Mouse (Mus musculus) liver, postnatal 0 days (tissue): ENCODE measurements around the gene Gm19935.

ENCODE experiments used
- CTCF ChIP-seq: sonication (generic); IDR thresholded peaks from 2 replicates; pipeline ENCODE4 v1.5.1; 2016; ENCODE audit warnings: antibody characterized with exemption, low read depth
- EP300 ChIP-seq: IDR thresholded peaks from 2 replicates; pipeline ENCODE4 v1.6.1; 2016; ENCODE audit warnings: antibody characterized with exemption, low read depth, mild to moderate bottlenecking

- TF ChIP-seq CTCF (no peak), EP300 (no peak)
Observed at GRCm38 (mm10) chr8:90862038-90862437, 44.8 kb upstream of the Gm19935 start.
